Comparison of ENCODE assay signal across 14 mouse cellular contexts in the genomic region with DNA sequence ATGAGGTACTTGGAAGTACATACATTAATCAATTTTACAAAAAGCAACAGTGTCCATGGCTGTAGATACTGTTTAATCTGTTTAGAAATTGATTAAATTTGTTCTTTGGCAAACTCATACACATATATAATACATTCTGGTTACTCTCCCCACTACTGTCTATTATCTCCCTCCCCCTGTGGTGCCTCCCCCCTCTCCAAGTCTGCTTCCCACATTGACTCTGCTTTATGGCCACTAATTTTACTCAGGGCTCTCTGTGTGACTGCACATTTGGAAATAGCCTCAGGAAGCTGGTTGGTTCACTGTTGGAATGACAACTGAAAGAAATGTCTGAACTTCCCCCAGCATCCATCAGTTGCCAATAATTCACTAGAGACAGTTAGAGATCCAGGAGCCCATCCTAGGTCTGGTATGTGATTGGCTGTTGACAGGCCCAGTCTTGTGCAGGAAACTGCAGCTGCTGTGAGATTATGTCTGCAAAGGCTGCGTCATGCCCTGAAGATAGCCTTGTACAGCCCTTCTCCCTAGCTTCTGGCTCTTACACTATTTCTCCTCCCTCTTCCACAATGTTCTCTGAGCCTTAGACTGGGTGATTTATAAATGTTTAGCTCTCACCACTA.
DNase-seq lines count a peak whose midpoint lies in the region; ATAC-seq and TF ChIP-seq lines count a peak whose summit lies in the region.
"Had no signal": no experiment of that assay in that cellular context is flagged by ENCODE, and none has a peak within 500 bp of the region (broad histone marks: within the 10 kb centered on the region; RNA-seq: fewer than 3 reads in every experiment).

No protein-coding gene starts in this region.

- no peak overlapping the region for H3K4me2 ChIP-seq in heart, postnatal 0 days (ENCODE audit: low read depth, low read length)
- no peak overlapping the region for H3K4me2 ChIP-seq in midbrain, embryonic 13.5 days (replicated peaks)
- H3K4me2 ChIP-seq: hindbrain, embryonic 12.5 days had no signal

- H3K4me1 ChIP-seq in heart, postnatal 0 days (ENCODE audit: control insufficient read depth, insufficient read depth), result 0 out of 2 replicates have a peak, but pooled peaks cover 6% of the 10 kb centered on the region
- no peaks in the 10 kb centered on the region for H3K4me1 ChIP-seq in midbrain, embryonic 13.5 days (replicated peaks)
- H3K4me1 ChIP-seq: hindbrain, embryonic 12.5 days had no signal

- no peak overlapping the region for H3K4me3 ChIP-seq in heart, postnatal 0 days (ENCODE audit: low read depth, low read length)
- no peak overlapping the region for H3K4me3 ChIP-seq in midbrain, embryonic 13.5 days (replicated peaks)
- H3K4me3 ChIP-seq: hindbrain, embryonic 12.5 days had no signal

- peak; percentile 63 for ATAC-seq in heart, postnatal 0 days (ENCODE audit: insufficient read depth, low read depth)
- peak; percentile 94 for ATAC-seq in megakaryocyte-erythroid progenitor cell, adult 5-6 weeks (replicated peaks; ENCODE audit: low FRiP score, low TSS enrichment, poor library complexity, severe bottlenecking)
- no peak for ATAC-seq in cerebellum, adult (ENCODE audit: insufficient number of reproducible peaks, low FRiP score, low TSS enrichment)
- ATAC-seq in midbrain, embryonic 13.5 days, result no peak

- H3K9ac ChIP-seq in heart, postnatal 0 days (replicated peaks; ENCODE audit: low read depth, low read length), result no peak overlapping the region
- H3K9ac ChIP-seq in midbrain, embryonic 13.5 days (replicated peaks), result no peak overlapping the region
- H3K9ac ChIP-seq: hindbrain, embryonic 12.5 days had no signal

- no peaks in the 10 kb centered on the region for H3K27me3 ChIP-seq in heart, postnatal 0 days (ENCODE audit: control insufficient read depth, insufficient read depth, low read length)
- no peaks in the 10 kb centered on the region for H3K27me3 ChIP-seq in midbrain, embryonic 13.5 days
- H3K27me3 ChIP-seq: hindbrain, embryonic 12.5 days had no signal

- TF ChIP-seq CTCF in heart, postnatal 0 days (IDR thresholded peaks at IDR 0.05; ENCODE audit: low read depth), result no peak

- TF ChIP-seq EP300 in heart, postnatal 0 days (IDR thresholded peaks at IDR 0.05; ENCODE audit: low read depth), result no peak

- H3K9me3 ChIP-seq in heart, postnatal 0 days (replicated peaks; ENCODE audit: control insufficient read depth, low read length), result no peaks in the 10 kb centered on the region
- no peaks in the 10 kb centered on the region for H3K9me3 ChIP-seq in midbrain, embryonic 13.5 days
- H3K9me3 ChIP-seq: hindbrain, embryonic 12.5 days had no signal

- no peaks in the 10 kb centered on the region for H3K36me3 ChIP-seq in heart, postnatal 0 days (replicated peaks; ENCODE audit: control insufficient read depth, insufficient read depth, low read length)
- no peaks in the 10 kb centered on the region for H3K36me3 ChIP-seq in midbrain, embryonic 13.5 days
- H3K36me3 ChIP-seq: hindbrain, embryonic 12.5 days had no signal

- 12% methylated on average over 1 of the region's 1 CpGs for WGBS in heart, postnatal 0 days
- 80% methylated on average over 1 of the region's 1 CpGs for WGBS in midbrain, embryonic 13.5 days

- DNase-seq in kidney, adult 9 months, result peak; percentile 35
- DNase-seq in kidney, postnatal 4 days, result no peak
- DNase-seq in c-Kit-positive CD71-negative TER-119-negative erythroid progenitor cells, embryonic 14.5 days (ENCODE audit: low read depth), result peak; percentile 25
- peak; percentile 81 for DNase-seq in heart, postnatal 0 days (ENCODE audit: low spot score)
- DNase-seq in kidney, adult 18-20 months, result no peak
- DNase-seq: adrenal gland, postnatal 10 days; cerebellum, adult 8-10 months; lung, adult 2 months; thymus, postnatal 14 days had no signal

- peak overlapping the region; percentile 72 for H3K27ac ChIP-seq in heart, postnatal 0 days (ENCODE audit: low read depth)
- H3K27ac ChIP-seq in midbrain, embryonic 13.5 days, result no peak overlapping the region
- H3K27ac ChIP-seq: hindbrain, embryonic 12.5 days; kidney, postnatal 0 days had no signal

Comparison
In these comparisons a context has a peak if more than half of its experiments do, and no peak if none do; other contexts are left out.
1. DNase-seq: peak in kidney, adult 9 months (single experiment), c-Kit-positive CD71-negative TER-119-negative erythroid progenitor cells, embryonic 14.5 days (single experiment) and heart, postnatal 0 days (single experiment); none in kidney, postnatal 4 days (0 of 2) and kidney, adult 18-20 months (single experiment).
2. ATAC-seq: peak in heart, postnatal 0 days (single experiment) and megakaryocyte-erythroid progenitor cell, adult 5-6 weeks (single experiment); none in cerebellum, adult (single experiment) and midbrain, embryonic 13.5 days (single experiment).